Mouse (Mus musculus) thymus, adult 2 months (tissue): ENCODE results near the gene Fam155a.

Experiments used
- CTCF ChIP-seq: fragments of 200-500 bp; IDR thresholded peaks from 2 replicates; pipeline ENCODE4 v1.5.1; 2012; ENCODE audit warnings: mild to moderate bottlenecking, control low read depth, low read length, moderate library complexity, borderline replicate concordance; ENCODE audit not compliant: control insufficient read depth, poor library complexity, insufficient read depth; ENCODE audit errors: extremely low read depth
- POLR2A ChIP-seq: fragments of 200-500 bp; IDR thresholded peaks from 2 replicates; pipeline ENCODE4 v1.6.1; 2012; ENCODE audit warnings: mild to moderate bottlenecking, low read length, control low read depth, moderate library complexity; ENCODE audit not compliant: control insufficient read depth, poor library complexity, insufficient read depth; ENCODE audit errors: extremely low read depth

GRCm38 (mm10) chr8:9335285-9335932 lies 435.6 kb downstream of the Fam155a start:
- TF ChIP-seq CTCF (no peak), POLR2A (no peak)
